13 mouse cellular contexts compared by ENCODE assay signal in the genomic region with DNA sequence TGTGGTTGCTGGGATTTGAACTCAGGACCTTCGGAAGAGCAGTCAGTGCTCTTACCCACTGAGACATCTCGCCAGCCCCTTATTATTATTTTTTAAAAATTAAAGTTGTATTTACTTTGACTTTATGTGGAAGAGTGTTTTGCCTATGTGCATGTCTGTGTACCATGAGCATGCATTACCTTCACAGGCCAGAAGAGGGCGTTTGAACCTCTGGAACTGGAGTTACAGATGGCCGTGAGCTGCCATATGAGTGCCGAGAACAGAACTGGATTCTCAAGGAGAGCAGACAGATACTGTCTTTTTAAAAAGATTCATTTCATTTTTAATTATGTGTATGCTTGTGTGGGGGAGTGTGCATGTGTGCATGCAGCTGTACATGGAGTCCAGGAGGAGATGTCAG. TPM values are rescaled to one million over a fixed set of nuclear protein-coding genes. Genes with fewer than 3 reads are reported as not detected.
DNase-seq lines count a peak whose midpoint lies in the region; ATAC-seq and TF ChIP-seq lines count a peak whose summit lies in the region.
"Had no signal": no experiment of that assay in that cellular context is flagged by ENCODE, and none has a peak within 500 bp of the region (broad histone marks: within the 10 kb centered on the region; RNA-seq: fewer than 3 reads in every experiment).

No protein-coding gene starts in this region.

- H3K36me3 ChIP-seq in heart, adult 2 months (ENCODE audit: control insufficient read depth, insufficient read depth, low read length), result peaks cover 4% of the 10 kb centered on the region
- H3K36me3 ChIP-seq in midbrain, embryonic 15.5 days (replicated peaks), result no peaks in the 10 kb centered on the region
- H3K36me3 ChIP-seq: neural tube, embryonic 12.5 days had no signal

- no peaks in the 10 kb centered on the region for H3K27me3 ChIP-seq in heart, adult 2 months (ENCODE audit: control insufficient read depth, insufficient read depth, low read length)
- H3K27me3 ChIP-seq in midbrain, embryonic 15.5 days (replicated peaks), result no peaks in the 10 kb centered on the region
- H3K27me3 ChIP-seq: neural tube, embryonic 12.5 days had no signal

- no peak overlapping the region for H3K4me3 ChIP-seq in heart, adult 2 months
- no peak overlapping the region for H3K4me3 ChIP-seq in midbrain, embryonic 15.5 days
- H3K4me3 ChIP-seq: neural tube, embryonic 12.5 days had no signal

- H3K9me3 ChIP-seq in midbrain, embryonic 15.5 days, result no peaks in the 10 kb centered on the region
- H3K9me3 ChIP-seq: neural tube, embryonic 12.5 days had no signal

- no peak for TF ChIP-seq POLR2A in heart, adult 2 months (IDR thresholded peaks at IDR 0.05; ENCODE audit: insufficient read depth, low read depth, low read length)

- H3K4me1 ChIP-seq in heart, adult 2 months (ENCODE audit: control insufficient read depth, insufficient read depth, low read length), result peaks cover 8% of the 10 kb centered on the region
- no peaks in the 10 kb centered on the region for H3K4me1 ChIP-seq in midbrain, embryonic 15.5 days
- H3K4me1 ChIP-seq: neural tube, embryonic 12.5 days had no signal

- H3K27ac ChIP-seq in heart, adult 2 months, result no peak overlapping the region
- H3K27ac ChIP-seq in midbrain, embryonic 15.5 days, result no peak overlapping the region
- H3K27ac ChIP-seq: neural tube, embryonic 12.5 days had no signal

- H3K4me2 ChIP-seq in midbrain, embryonic 15.5 days, result no peak overlapping the region
- H3K4me2 ChIP-seq: neural tube, embryonic 12.5 days had no signal

- intact Hi-C loops in heart, adult 2 months (cut with DNase I), result loop anchor here (2.0 kb wide), 1 partner anchor 15 kb away; no protein-coding TSS in a partner anchor
- intact Hi-C loops in heart, postnatal 14 days (cut with DNase I), result no loop called here
- intact Hi-C loops in gastrocnemius, postnatal 14 days (cut with DNase I; ENCODE audit: low total_unique reads), result no loop called here

- no peak for ATAC-seq in midbrain, embryonic 15.5 days (replicated peaks)

- 76% methylated on average over 5 of the region's 5 CpGs for WGBS in heart, adult 2 months
- 75% methylated on average over 5 of the region's 5 CpGs for WGBS in midbrain, embryonic 15.5 days

- peak; percentile 60 for TF ChIP-seq CTCF in heart, adult 2 months (IDR thresholded peaks at IDR 0.05)

- no peaks in the 10 kb centered on the region for H3K79me2 ChIP-seq in heart, adult 2 months (replicated peaks; ENCODE audit: control insufficient read depth, insufficient read depth, low read length)

- no peak for DNase-seq in heart, adult 2 months
- DNase-seq in heart, postnatal 14 days, result no peak
- DNase-seq in spleen, postnatal 10 days (ENCODE audit: low spot score in 2 of 2), result peak; percentile 15 to 50
- no peak for DNase-seq in spleen, postnatal 14 days (ENCODE audit: low spot score in 2 of 2)
- DNase-seq in c-Kit-positive CD71-positive TER-119-positive erythroid progenitor cells, embryonic 14.5 days (ENCODE audit: low spot score), result peak; percentile 44
- DNase-seq in gastrocnemius, postnatal 14 days, result no peak
- DNase-seq in frontal cortex, adult 2 months (ENCODE audit: extremely low spot score in 1 of 2, low spot score in 1 of 2), result no peak
- DNase-seq: adrenal gland, postnatal 25 days; cerebellum, postnatal 36 days; gastrocnemius, postnatal 10 days; right cerebral cortex, postnatal 25 days had no signal

- TF ChIP-seq EP300 in heart, adult 2 months (IDR thresholded peaks at IDR 0.05; ENCODE audit: insufficient read depth, low read depth, low read length), result no peak

- no peak overlapping the region for H3K9ac ChIP-seq in heart, adult 2 months (ENCODE audit: low read depth, low read length)
- H3K9ac ChIP-seq in midbrain, embryonic 15.5 days, result no peak overlapping the region
- H3K9ac ChIP-seq: neural tube, embryonic 12.5 days had no signal

RNA-seq across cellular contexts. Expression of gene Acer2, which starts 13.7 kb away (rescaled TPM):
- 10 to 100 TPM; 16.4 to 17.9 TPM for total RNA-seq in heart, adult 2 months (2021)
- polyA plus RNA-seq in heart, adult 2 months (2012; rRNA removed), result 25.6 and 32.7 TPM in 2 replicates
- 10 to 100 TPM; 21.4 to 26.9 TPM for total RNA-seq in heart, postnatal 14 days (2021)
- 1 to 10 TPM; 1.0 to 3.8 TPM for total RNA-seq in gastrocnemius, postnatal 14 days (2021)
- 21.1 and 22.2 TPM in 2 replicates for polyA plus RNA-seq in midbrain, embryonic 15.5 days (2015; fragmentation: Nextera tagmentation; extraction: Ambion mirVana)
- polyA plus RNA-seq in frontal cortex, adult 2 months (2012; rRNA removed), result 4.6 and 5.3 TPM in 2 replicates

RNA-seq across cellular contexts. Expression of gene Rps6, which starts 30.7 kb away (rescaled TPM):
- total RNA-seq in heart, adult 2 months (2021), result 100 to 1,000 TPM; 491 to 601 TPM
- polyA plus RNA-seq in heart, adult 2 months (2012; rRNA removed), result 325 and 404 TPM in 2 replicates
- total RNA-seq in heart, postnatal 14 days (2021), result 100 to 1,000 TPM; 454 to 481 TPM
- total RNA-seq in gastrocnemius, postnatal 14 days (2021), result 100 to 1,000 TPM; 466 to 522 TPM
- 329 and 335 TPM in 2 replicates for polyA plus RNA-seq in midbrain, embryonic 15.5 days (2015; fragmentation: Nextera tagmentation; extraction: Ambion mirVana)
- 657 and 684 TPM in 2 replicates for polyA plus RNA-seq in frontal cortex, adult 2 months (2012; rRNA removed)

Comparison
In these comparisons a context has a peak if more than half of its experiments do, and no peak if none do; other contexts are left out.
1. DNase-seq: peak in spleen, postnatal 10 days (2 of 2) and c-Kit-positive CD71-positive TER-119-positive erythroid progenitor cells, embryonic 14.5 days (single experiment); none in heart, adult 2 months (0 of 2), heart, postnatal 14 days (0 of 2), spleen, postnatal 14 days (0 of 2), gastrocnemius, postnatal 14 days (single experiment) and frontal cortex, adult 2 months (0 of 2).